ENCODE assay signal across 8 mouse cellular contexts in the genomic region with DNA sequence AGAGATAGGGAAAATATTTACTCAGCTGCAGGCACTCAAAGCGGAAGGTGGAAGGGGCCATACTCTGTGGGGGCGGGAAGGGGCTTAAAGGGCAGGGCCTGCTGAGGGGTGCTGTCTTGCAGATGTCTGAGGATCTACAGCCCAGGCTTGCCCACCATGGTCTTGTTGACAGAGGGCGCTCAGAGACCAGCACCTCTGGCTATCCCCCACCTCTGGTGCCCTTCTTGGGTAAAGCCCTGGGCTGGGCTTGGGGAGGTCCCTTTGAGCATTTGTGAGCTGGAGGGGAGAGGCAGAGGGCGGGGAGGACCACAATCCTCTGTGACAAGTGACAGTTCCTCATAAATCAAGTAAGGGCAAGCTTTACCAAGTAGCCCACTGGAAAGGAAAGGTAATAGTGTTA. TPM values are rescaled to one million over a fixed set of nuclear protein-coding genes. Genes with fewer than 3 reads are reported as not detected.
DNase-seq lines count a peak whose midpoint lies in the region; ATAC-seq and TF ChIP-seq lines count a peak whose summit lies in the region.

No protein-coding gene starts in this region.

- peak overlapping the region; percentile 76 for H3K27ac ChIP-seq in forebrain, embryonic 10.5 days
- H3K27ac ChIP-seq in forebrain, embryonic 11.5 days (ENCODE audit: low read depth, low read length): no peak overlapping the region
- H3K27ac ChIP-seq in lung, embryonic 15.5 days: peak overlapping the region; percentile 82
- H3K27ac ChIP-seq in intestine, postnatal 0 days (ENCODE audit: low read depth, low read length): peak overlapping the region; percentile 89
- H3K27ac ChIP-seq in stomach, embryonic 16.5 days (ENCODE audit: low read length): peak overlapping the region; percentile 84

- peak overlapping the region; percentile 6; the same call in 1 of the 2 replicates for H3K4me3 ChIP-seq in forebrain, embryonic 10.5 days
- no peak overlapping the region for H3K4me3 ChIP-seq in forebrain, embryonic 11.5 days (ENCODE audit: low read depth, low read length)
- H3K4me3 ChIP-seq in lung, embryonic 15.5 days: no peak overlapping the region
- no peak overlapping the region for H3K4me3 ChIP-seq in lung, adult 2 months (replicated peaks; ENCODE audit: extremely low read depth, low read depth, low read length)
- H3K4me3 ChIP-seq in intestine, postnatal 0 days (ENCODE audit: low read depth, low read length): no peak overlapping the region
- H3K4me3 ChIP-seq in stomach, embryonic 16.5 days (replicated peaks; ENCODE audit: low read length): no peak overlapping the region

- no peaks in the 10 kb centered on the region for H3K9me3 ChIP-seq in forebrain, embryonic 10.5 days
- H3K9me3 ChIP-seq in forebrain, embryonic 11.5 days (ENCODE audit: control insufficient read depth, low read length): no peaks in the 10 kb centered on the region
- no peaks in the 10 kb centered on the region for H3K9me3 ChIP-seq in lung, embryonic 15.5 days
- no peaks in the 10 kb centered on the region for H3K9me3 ChIP-seq in intestine, postnatal 0 days (ENCODE audit: control insufficient read depth)
- H3K9me3 ChIP-seq in stomach, embryonic 16.5 days (replicated peaks; ENCODE audit: control insufficient read depth, low read length): no peaks in the 10 kb centered on the region

- H3K27me3 ChIP-seq in forebrain, embryonic 10.5 days (ENCODE audit: poor library complexity, severe bottlenecking): no peaks in the 10 kb centered on the region
- no peaks in the 10 kb centered on the region for H3K27me3 ChIP-seq in forebrain, embryonic 11.5 days (ENCODE audit: control insufficient read depth, insufficient read depth, low read length)
- H3K27me3 ChIP-seq in lung, embryonic 15.5 days: no peaks in the 10 kb centered on the region
- H3K27me3 ChIP-seq in intestine, postnatal 0 days (replicated peaks; ENCODE audit: control insufficient read depth, insufficient read depth, low read length): no peaks in the 10 kb centered on the region
- H3K27me3 ChIP-seq in stomach, embryonic 16.5 days (ENCODE audit: control insufficient read depth, insufficient read depth, low read length): no peaks in the 10 kb centered on the region

- ATAC-seq in forebrain, embryonic 11.5 days (replicated peaks; ENCODE audit: low FRiP score): no peak
- no peak for ATAC-seq in lung, embryonic 15.5 days (ENCODE audit: borderline replicate concordance, extremely low read depth, low FRiP score, low TSS enrichment)
- no peak for ATAC-seq in intestine, postnatal 0 days
- no peak for ATAC-seq in stomach, embryonic 16.5 days (ENCODE audit: insufficient read depth, low FRiP score)
- ATAC-seq in activated CD4-positive, CD25-positive, alpha-beta regulatory T cell, adult 4 months: no peak
- no peak for ATAC-seq in megakaryocyte progenitor cell, adult 5-6 weeks (replicated peaks; ENCODE audit: poor library complexity)

- H3K9ac ChIP-seq in forebrain, embryonic 11.5 days (ENCODE audit: low read length): no peak overlapping the region
- no peak overlapping the region; the same call in 1 of the 2 replicates for H3K9ac ChIP-seq in lung, embryonic 15.5 days
- H3K9ac ChIP-seq in intestine, postnatal 0 days (ENCODE audit: low read depth, low read length): no peak overlapping the region
- H3K9ac ChIP-seq in stomach, embryonic 16.5 days (ENCODE audit: low read length): no peak overlapping the region

- WGBS in forebrain, embryonic 10.5 days: 47% methylated on average over 4 of the region's 4 CpGs
- 40% methylated on average over 4 of the region's 4 CpGs for WGBS in forebrain, embryonic 11.5 days
- 47% methylated on average over 4 of the region's 4 CpGs for WGBS in lung, embryonic 15.5 days
- 73% methylated on average over 4 of the region's 4 CpGs for WGBS in lung, adult 2 months
- WGBS in intestine, postnatal 0 days: 45% methylated on average over 4 of the region's 4 CpGs
- 47% methylated on average over 4 of the region's 4 CpGs for WGBS in stomach, embryonic 16.5 days

- TF ChIP-seq POLR2A in lung, adult 2 months (IDR thresholded peaks at IDR 0.05; ENCODE audit: borderline replicate concordance, extremely low read depth, low read depth, low read length): no peak

- no peak overlapping the region for H3K4me2 ChIP-seq in forebrain, embryonic 11.5 days (ENCODE audit: low read depth, low read length, severe bottlenecking)
- no peak overlapping the region for H3K4me2 ChIP-seq in lung, embryonic 15.5 days
- no peak overlapping the region for H3K4me2 ChIP-seq in intestine, postnatal 0 days (replicated peaks; ENCODE audit: low read depth)
- no peak overlapping the region for H3K4me2 ChIP-seq in stomach, embryonic 16.5 days (ENCODE audit: low read depth, low read length)

- no peak for DNase-seq in forebrain, embryonic 10.5 days (ENCODE audit: extremely low spot score, low spot score)
- no peak for DNase-seq in forebrain, embryonic 11.5 days (ENCODE audit: low spot score)
- no peak for DNase-seq in lung, adult 2 months

- peaks cover 70% of the 10 kb centered on the region for H3K4me1 ChIP-seq in forebrain, embryonic 10.5 days
- peaks cover 50% of the 10 kb centered on the region for H3K4me1 ChIP-seq in forebrain, embryonic 11.5 days (replicated peaks; ENCODE audit: control insufficient read depth, insufficient read depth, low read length)
- H3K4me1 ChIP-seq in lung, embryonic 15.5 days: peaks cover 58% of the 10 kb centered on the region
- peaks cover 25% of the 10 kb centered on the region for H3K4me1 ChIP-seq in lung, adult 2 months (ENCODE audit: control insufficient read depth, insufficient read depth, low read length)
- peaks cover 11% of the 10 kb centered on the region for H3K4me1 ChIP-seq in intestine, postnatal 0 days (replicated peaks; ENCODE audit: control insufficient read depth, insufficient read depth, low read length)
- H3K4me1 ChIP-seq in stomach, embryonic 16.5 days (ENCODE audit: control insufficient read depth, insufficient read depth, low read length): peaks cover 55% of the 10 kb centered on the region

- no peak for TF ChIP-seq CTCF in lung, adult 2 months (IDR thresholded peaks at IDR 0.05; ENCODE audit: insufficient read depth, low read length)
- TF ChIP-seq CTCF in intestine, postnatal 0 days (IDR thresholded peaks at IDR 0.05; ENCODE audit: low read depth): no peak

- peaks cover 17% of the 10 kb centered on the region for H3K36me3 ChIP-seq in forebrain, embryonic 10.5 days (replicated peaks)
- no peaks in the 10 kb centered on the region for H3K36me3 ChIP-seq in forebrain, embryonic 11.5 days (ENCODE audit: control insufficient read depth, insufficient read depth, low read length)
- 0 out of 2 replicates have a peak, but pooled peaks cover 3% of the 10 kb centered on the region for H3K36me3 ChIP-seq in lung, embryonic 15.5 days
- peaks cover 3% of the 10 kb centered on the region; the same call in 1 of the 2 replicates for H3K36me3 ChIP-seq in intestine, postnatal 0 days (ENCODE audit: control insufficient read depth, insufficient read depth)
- H3K36me3 ChIP-seq in stomach, embryonic 16.5 days (ENCODE audit: control insufficient read depth, insufficient read depth, low read length): no peaks in the 10 kb centered on the region

RNA-seq across cellular contexts. Expression of a gene that starts 31.6 kb away (rescaled TPM):
- polyA plus RNA-seq in forebrain, embryonic 10.5 days (2016; fragmentation: Nextera tagmentation; extraction: Ambion mirVana): 16.6 and 19.3 TPM in 2 replicates
- polyA plus RNA-seq in forebrain, embryonic 11.5 days (2014; fragmentation: Nextera tagmentation; extraction: Ambion mirVana): 30.7 and 39.5 TPM in 2 replicates
- 22.2 and 27.8 TPM in 2 replicates for polyA plus RNA-seq in lung, embryonic 15.5 days (2015; fragmentation: Nextera tagmentation; extraction: Ambion mirVana)
- polyA plus RNA-seq in lung, adult 2 months (2012; rRNA removed): 87.2 and 115 TPM in 2 replicates
- polyA plus RNA-seq in intestine, postnatal 0 days (2015; fragmentation: Nextera tagmentation; extraction: Ambion mirVana): 16.7 and 17.1 TPM in 2 replicates
- polyA plus RNA-seq in stomach, embryonic 16.5 days (2015; fragmentation: Nextera tagmentation; extraction: Ambion mirVana): 11.8 and 16.2 TPM in 2 replicates
- polyA plus RNA-seq in activated CD4-positive, CD25-positive, alpha-beta regulatory T cell, adult 4 months (2017; shearing (Covaris generic)): 10 to 100 TPM; 15.8 to 21.3 TPM
- 9.7 and 18.0 TPM in 2 replicates for total RNA-seq in megakaryocyte progenitor cell, adult 5-6 weeks (2015)
- total RNA-seq in megakaryocyte progenitor cell, adult 5-6 weeks (2017): 12.8 and 12.9 TPM in 2 replicates

RNA-seq across cellular contexts. Expression of a gene that starts 39.9 kb away (rescaled TPM):
- 196 and 201 TPM in 2 replicates for polyA plus RNA-seq in forebrain, embryonic 10.5 days (2016; fragmentation: Nextera tagmentation; extraction: Ambion mirVana)
- polyA plus RNA-seq in forebrain, embryonic 11.5 days (2014; fragmentation: Nextera tagmentation; extraction: Ambion mirVana): 152 and 154 TPM in 2 replicates
- 115 and 119 TPM in 2 replicates for polyA plus RNA-seq in lung, embryonic 15.5 days (2015; fragmentation: Nextera tagmentation; extraction: Ambion mirVana)
- 21.5 and 27.1 TPM in 2 replicates for polyA plus RNA-seq in lung, adult 2 months (2012; rRNA removed)
- 21.1 and 25.6 TPM in 2 replicates for polyA plus RNA-seq in intestine, postnatal 0 days (2015; fragmentation: Nextera tagmentation; extraction: Ambion mirVana)
- polyA plus RNA-seq in stomach, embryonic 16.5 days (2015; fragmentation: Nextera tagmentation; extraction: Ambion mirVana): 98.1 and 105 TPM in 2 replicates
- 10 to 100 TPM; 22.1 to 24.5 TPM for polyA plus RNA-seq in activated CD4-positive, CD25-positive, alpha-beta regulatory T cell, adult 4 months (2017; shearing (Covaris generic))
- total RNA-seq in megakaryocyte progenitor cell, adult 5-6 weeks (2015): 12.5 and 15.6 TPM in 2 replicates
- 10.2 and 13.4 TPM in 2 replicates for total RNA-seq in megakaryocyte progenitor cell, adult 5-6 weeks (2017)

RNA-seq across cellular contexts. Expression of a gene that starts 40.1 kb away (rescaled TPM):
- 16.6 and 17.9 TPM in 2 replicates for polyA plus RNA-seq in forebrain, embryonic 10.5 days (2016; fragmentation: Nextera tagmentation; extraction: Ambion mirVana)
- polyA plus RNA-seq in forebrain, embryonic 11.5 days (2014; fragmentation: Nextera tagmentation; extraction: Ambion mirVana): 10.9 and 14.6 TPM in 2 replicates
- polyA plus RNA-seq in lung, embryonic 15.5 days (2015; fragmentation: Nextera tagmentation; extraction: Ambion mirVana): 27.9 and 28.3 TPM in 2 replicates
- 3.8 and 6.5 TPM in 2 replicates for polyA plus RNA-seq in lung, adult 2 months (2012; rRNA removed)
- polyA plus RNA-seq in intestine, postnatal 0 days (2015; fragmentation: Nextera tagmentation; extraction: Ambion mirVana): 5.2 and 6.2 TPM in 2 replicates
- polyA plus RNA-seq in stomach, embryonic 16.5 days (2015; fragmentation: Nextera tagmentation; extraction: Ambion mirVana): 16.6 and 19.3 TPM in 2 replicates
- polyA plus RNA-seq in activated CD4-positive, CD25-positive, alpha-beta regulatory T cell, adult 4 months (2017; shearing (Covaris generic)): 1 to 10 TPM; 4.3 to 6.9 TPM
- 7.8 and 9.2 TPM in 2 replicates for total RNA-seq in megakaryocyte progenitor cell, adult 5-6 weeks (2015)
- total RNA-seq in megakaryocyte progenitor cell, adult 5-6 weeks (2017): 8.9 and 9.7 TPM in 2 replicates
